Mouse (Mus musculus) midbrain, postnatal 0 days (tissue): Measurements from ENCODE around the gene Rxfp2. TPM values are rescaled to one million over a fixed set of nuclear protein-coding genes. Genes with fewer than 3 reads are reported as not detected.

Source experiments
- ATAC-seq: fragments of 200-750 bp; cut with Nextera tagmentation; 2 replicates; pipeline ENCODE4 v1.8.0; 2017; ENCODE audit warnings: moderate number of reproducible peaks, mild to moderate bottlenecking, moderate TSS enrichment, moderate library complexity; ENCODE audit not compliant: low FRiP score
- DNase-seq: peaks from one replicate; pipeline ENCODE4 v3.0.0-alpha.2; 2015; ENCODE audit warnings: low spot score
- H3K27ac ChIP-seq: fragments of 300-500 bp; sonication (generic); 2 replicates; pipeline ENCODE4 v1.5.1; 2014; ENCODE audit warnings: low read depth, mild to moderate bottlenecking, low read length, mixed read lengths
- H3K27me3 ChIP-seq: fragments of 300-500 bp; sonication (generic); 2 replicates; pipeline ENCODE4 v1.6.1; 2014; ENCODE audit warnings: low read length, control low read depth, mixed read lengths; ENCODE audit not compliant: insufficient read depth
- H3K36me3 ChIP-seq: fragments of 300-500 bp; sonication (generic); 2 replicates; pipeline ENCODE4 v1.6.1; 2014; ENCODE audit warnings: low read length, control low read depth, mixed read lengths; ENCODE audit not compliant: insufficient read depth
- H3K4me1 ChIP-seq: fragments of 300-500 bp; sonication (generic); 2 replicates; pipeline ENCODE4 v1.6.1; 2014; ENCODE audit warnings: mild to moderate bottlenecking, control low read depth, antibody characterized with exemption, low read length, mixed read lengths; ENCODE audit not compliant: insufficient read depth
- H3K4me2 ChIP-seq: fragments of 300-500 bp; sonication (generic); 2 replicates; pipeline ENCODE4 v1.6.1; 2014; ENCODE audit warnings: low read depth, mild to moderate bottlenecking, low read length, mixed read lengths; ENCODE audit not compliant: poor library complexity, severe bottlenecking
- H3K4me3 ChIP-seq: fragments of 300-500 bp; sonication (generic); 2 replicates; pipeline ENCODE4 v1.5.1; 2014; ENCODE audit warnings: low read depth, mild to moderate bottlenecking, low read length, moderate library complexity
- H3K9ac ChIP-seq: fragments of 300-500 bp; sonication (generic); replicated peaks from 2 replicates; pipeline ENCODE4 v1.6.1; 2014; ENCODE audit warnings: mild to moderate bottlenecking, low read length, moderate library complexity, mixed read lengths; ENCODE audit not compliant: poor library complexity, severe bottlenecking
- H3K9me3 ChIP-seq: fragments of 300-500 bp; sonication (generic); 2 replicates; pipeline ENCODE4 v1.6.1; 2016; ENCODE audit warnings: low read length, control low read depth
- CTCF ChIP-seq: IDR thresholded peaks from 2 replicates; pipeline ENCODE4 v1.5.1; 2016; ENCODE audit warnings: antibody characterized with exemption, mild to moderate bottlenecking
- WGBS: fragments of 180-500 bp; shearing (Covaris S2); extraction: QIAGEN DNeasy Blood & Tissue Kit; methylation state at CpG from one replicate; pipeline ENCODE4 v1.1.7; 2014; 5-methylcytosine and 5-hydroxymethylcytosine counted together
- polyA plus RNA-seq: library from polyadenylated mRNA; unstranded; fragments of >200 nt; fragmentation: Nextera tagmentation; extraction: Ambion mirVana; gene quantifications from 2 replicates; pipeline ENCODE4 v1.2.1, GENCODE M21; 2015
- total RNA-seq: library from RNA; depleted of rRNA; stranded (reverse); fragments of >200 nt; gene quantifications from 2 replicates; pipeline ENCODE4 v1.2.3, GENCODE M21; 2014

The Rxfp2 gene
- total and polyA plus RNA-seq, 2 experiments from 2014 or later, result 0.38 to 1.6 TPM

- H3K4me2 ChIP-seq, result no peak overlapping the region
- DNase-seq (no peak), ATAC-seq (no peak)
- H3K9me3 ChIP-seq, result no peaks in the 10 kb centered on the region
- no peaks in the 10 kb centered on the region for H3K36me3 ChIP-seq
- TF ChIP-seq CTCF, result no peak
- no peak overlapping the region for H3K9ac ChIP-seq
- 87% methylated on average over 1 of the region's 1 CpGs for WGBS
- H3K27ac ChIP-seq, result no peak overlapping the region
- no peaks in the 10 kb centered on the region for H3K27me3 ChIP-seq
- H3K4me3 ChIP-seq, result no peak overlapping the region
- no peaks in the 10 kb centered on the region for H3K4me1 ChIP-seq
Observed at GRCm38 (mm10) chr5:150055322-150055721, 36.8 kb downstream of the Rxfp2 start.

GRCm38 (mm10) chr5:150056056-150056455 is 37.6 kb downstream of the Rxfp2 start:
- no peaks in the 10 kb centered on the region for H3K9me3 ChIP-seq
- 76% methylated on average over 5 of the region's 5 CpGs for WGBS
- DNase-seq (peak; percentile 9), ATAC-seq (no peak)
- H3K27me3 ChIP-seq, result no peaks in the 10 kb centered on the region
- H3K9ac ChIP-seq, result no peak overlapping the region
- H3K4me2 ChIP-seq, result no peak overlapping the region
- H3K4me3 ChIP-seq, result no peak overlapping the region
- TF ChIP-seq CTCF, result no peak
- no peaks in the 10 kb centered on the region for H3K4me1 ChIP-seq
- H3K36me3 ChIP-seq, result no peaks in the 10 kb centered on the region
- H3K27ac ChIP-seq, result no peak overlapping the region

- TF ChIP-seq CTCF, result no peak; the same call in 1 of the 2 replicates
- DNase-seq (no peak), ATAC-seq (no peak)
- Histone ChIP-seq H3K4me1 (no peaks in the 10 kb centered on the region), H3K36me3 (no peaks in the 10 kb centered on the region), H3K4me3 (no peak overlapping the region), H3K4me2 (no peak overlapping the region), H3K27ac (no peak overlapping the region), H3K27me3 (no peaks in the 10 kb centered on the region), H3K9ac (no peak overlapping the region), H3K9me3 (no peaks in the 10 kb centered on the region)
- 82% methylated on average over 5 of the region's 5 CpGs for WGBS
Observed at GRCm38 (mm10) chr5:150058845-150059244, 40.4 kb downstream of the Rxfp2 start.

- no peak for TF ChIP-seq CTCF
- H3K9ac ChIP-seq, result no peak overlapping the region
- H3K4me1 ChIP-seq, result no peaks in the 10 kb centered on the region
- no peak overlapping the region for H3K4me3 ChIP-seq
- ATAC-seq (no peak), DNase-seq (no peak)
- H3K36me3 ChIP-seq, result no peaks in the 10 kb centered on the region
- H3K27ac ChIP-seq, result no peak overlapping the region
- no peak overlapping the region for H3K4me2 ChIP-seq
- 93% methylated on average over 9 of the region's 9 CpGs for WGBS
- no peaks in the 10 kb centered on the region for H3K9me3 ChIP-seq
- no peaks in the 10 kb centered on the region for H3K27me3 ChIP-seq
Observed at GRCm38 (mm10) chr5:150059466-150059865, 41.0 kb downstream of the Rxfp2 start.

- WGBS, result 87% methylated on average over 9 of the region's 9 CpGs
- no peak overlapping the region for H3K4me2 ChIP-seq
- no peak for ATAC-seq
- H3K9me3 ChIP-seq, result no peaks in the 10 kb centered on the region
- no peaks in the 10 kb centered on the region for H3K36me3 ChIP-seq
- H3K27me3 ChIP-seq, result no peaks in the 10 kb centered on the region
- H3K4me1 ChIP-seq, result no peaks in the 10 kb centered on the region
- no peak overlapping the region for H3K27ac ChIP-seq
- TF ChIP-seq CTCF, result no peak
- DNase-seq, result no peak
- no peak overlapping the region for H3K4me3 ChIP-seq
- no peak overlapping the region for H3K9ac ChIP-seq
Observed at GRCm38 (mm10) chr5:150061086-150061485, 42.6 kb downstream of the Rxfp2 start.

- Histone ChIP-seq H3K27ac (no peak overlapping the region), H3K4me2 (no peak overlapping the region), H3K27me3 (no peaks in the 10 kb centered on the region), H3K4me3 (no peak overlapping the region), H3K9me3 (no peaks in the 10 kb centered on the region), H3K4me1 (no peaks in the 10 kb centered on the region), H3K9ac (no peak overlapping the region), H3K36me3 (no peaks in the 10 kb centered on the region)
- 51% methylated on average over 10 of the region's 10 CpGs for WGBS
- TF ChIP-seq CTCF, result no peak
- DNase-seq (no peak), ATAC-seq (no peak)
Observed at GRCm38 (mm10) chr5:150064286-150064685, 45.8 kb downstream of the Rxfp2 start.
